In genomic region chr10:69212542-69213440, GRCm38 (mm10) we compare ENCODE assay signal across 8 mouse cellular contexts. TPM values are rescaled to one million over a fixed set of nuclear protein-coding genes. Genes with fewer than 3 reads are reported as not detected.
DNase-seq lines count a peak whose midpoint lies in the region; ATAC-seq lines count a peak whose summit lies in the region.

A930033H14Rik (minus strand) TSS chr10:69213098.

- peak; percentile 92 to 97 for DNase-seq in adrenal gland, adult (ENCODE audit: inconsistent age in 2 of 2, low spot score in 1 of 2)
- peak; percentile 83 for DNase-seq in embryo, embryonic 10.5 days (ENCODE audit: low spot score)
- DNase-seq in gastrocnemius, postnatal 36 days, result peak; percentile 76 to 78
- peak; percentile 67 to 84 for DNase-seq in left cerebral cortex, postnatal 25 days (ENCODE audit: low spot score in 2 of 2)
- peak; percentile 80 to 87 for DNase-seq in right cerebral cortex, postnatal 10 days (ENCODE audit: low spot score in 2 of 2)
- peak; percentile 40 for DNase-seq in urinary bladder, postnatal 10 days (ENCODE audit: low spot score)

- WGBS in intestine, embryonic 16.5 days, result under 1% methylated on average over 79 of the region's 84 CpGs

- peak within 1 kb of the TSS; percentile 96 for H3K9ac ChIP-seq in intestine, embryonic 16.5 days (ENCODE audit: low read depth, low read length)

- ATAC-seq in intestine, embryonic 16.5 days, result peak; percentile 96
- peak; percentile 86 for ATAC-seq in megakaryocyte-erythroid progenitor cell, adult 5-6 weeks (replicated peaks; ENCODE audit: low FRiP score, low TSS enrichment, poor library complexity, severe bottlenecking)

- peaks cover 19% of the 10 kb centered on the region for H3K4me1 ChIP-seq in intestine, embryonic 16.5 days (ENCODE audit: control insufficient read depth, insufficient read depth, low read length)

- H3K4me3 ChIP-seq in intestine, embryonic 16.5 days (ENCODE audit: low read length), result peak within 1 kb of the TSS; percentile 81

- peaks cover 3% of the 10 kb centered on the region; the same call in 1 of the 2 replicates for H3K36me3 ChIP-seq in intestine, embryonic 16.5 days (ENCODE audit: control insufficient read depth, insufficient read depth, low read length)

- H3K9me3 ChIP-seq in intestine, embryonic 16.5 days (ENCODE audit: control insufficient read depth, low read length), result no peaks in the 10 kb centered on the region

- peak within 1 kb of the TSS; percentile 74 for H3K4me2 ChIP-seq in intestine, embryonic 16.5 days (ENCODE audit: low read depth, low read length)

- no peaks in the 10 kb centered on the region for H3K27me3 ChIP-seq in intestine, embryonic 16.5 days (replicated peaks; ENCODE audit: control insufficient read depth, insufficient read depth, low read length)

- peak within 1 kb of the TSS; percentile 99 for H3K27ac ChIP-seq in intestine, embryonic 16.5 days (ENCODE audit: low read length)

- intact Hi-C loops in gastrocnemius, postnatal 36 days (cut with DNase I), result loop anchor here (10.0 kb wide), 1 partner anchor 92 kb away; no protein-coding TSS in a partner anchor
- intact Hi-C loops in left cerebral cortex, postnatal 25 days (cut with DNase I), result loop anchor here (2.0 to 10.0 kb wide), 2 partner anchors 26 to 92 kb away; no protein-coding TSS in a partner anchor

RNA-seq across cellular contexts. Expression of gene A930033H14Rik, which starts in this region (rescaled TPM):
- total RNA-seq in gastrocnemius, postnatal 36 days (2021), result 1 to 10 TPM; 3.4 to 4.5 TPM
- polyA plus RNA-seq in intestine, embryonic 16.5 days (2015; fragmentation: Nextera tagmentation; extraction: Ambion mirVana), result 0.93 and 1.0 TPM in 2 replicates
- total RNA-seq in left cerebral cortex, postnatal 25 days (2021), result 1 to 10 TPM; 3.6 to 4.0 TPM
- total RNA-seq in megakaryocyte-erythroid progenitor cell, adult 5-6 weeks (2014; fragmentation: Nextera tagmentation), result 0.46 TPM in 1 of 2 replicates, not detected in the other
- total RNA-seq in megakaryocyte-erythroid progenitor cell, adult 5-6 weeks (2017), result 0.08 and 0.42 TPM in 2 replicates

Comparison
In these comparisons a context has a peak if more than half of its experiments do, and no peak if none do; other contexts are left out.
1. Peak in every context shown above with its lines: DNase-seq, ATAC-seq, H3K4me3 ChIP-seq and H3K27ac ChIP-seq.
2. Peak in ATAC-seq in megakaryocyte-erythroid progenitor cell, adult 5-6 weeks; RNA of the gene not detected or under 1 TPM.
3. DNase-seq: peak in every context shown above with its lines; median percentile 94 in adrenal gland, adult; 84 in right cerebral cortex, postnatal 10 days; 83 in embryo, embryonic 10.5 days; 77 in gastrocnemius, postnatal 36 days; 76 in left cerebral cortex, postnatal 25 days; 40 in urinary bladder, postnatal 10 days.